Mouse (Mus musculus) heart, postnatal 0 days (tissue): ENCODE measurements around the gene Gzma. TPM values are rescaled to one million over a fixed set of nuclear protein-coding genes. Genes with fewer than 3 reads are reported as not detected.

ENCODE experiments used
- ATAC-seq: fragments of 200-750 bp; cut with Nextera tagmentation; 2 replicates; pipeline ENCODE4 v1.8.0; 2017; ENCODE audit warnings: low read depth, moderate number of reproducible peaks, moderate library complexity; ENCODE audit not compliant: insufficient read depth
- DNase-seq: peaks from one replicate; pipeline ENCODE4 v3.0.0-alpha.2; 2016; ENCODE audit warnings: low spot score
- H3K27ac ChIP-seq: fragments of 300-500 bp; sonication (generic); 2 replicates; pipeline ENCODE4 v1.5.1; 2014; ENCODE audit warnings: low read depth, mild to moderate bottlenecking
- H3K27me3 ChIP-seq: fragments of 300-500 bp; sonication (generic); 2 replicates; pipeline ENCODE4 v1.6.1; 2014; ENCODE audit warnings: low read length, mixed read lengths; ENCODE audit not compliant: control insufficient read depth, insufficient read depth
- H3K36me3 ChIP-seq: fragments of 300-500 bp; sonication (generic); replicated peaks from 2 replicates; pipeline ENCODE4 v1.6.1; 2014; ENCODE audit warnings: low read length, mixed read lengths; ENCODE audit not compliant: control insufficient read depth, insufficient read depth
- H3K4me1 ChIP-seq: fragments of 300-500 bp; sonication (generic); 2 replicates; pipeline ENCODE4 v1.6.1; 2014; ENCODE audit warnings: antibody characterized with exemption; ENCODE audit not compliant: control insufficient read depth, insufficient read depth
- H3K4me2 ChIP-seq: fragments of 300-500 bp; sonication (generic); 2 replicates; pipeline ENCODE4 v1.6.1; 2014; ENCODE audit warnings: low read depth, mild to moderate bottlenecking, low read length, moderate library complexity
- H3K4me3 ChIP-seq: fragments of 300-500 bp; sonication (generic); 2 replicates; pipeline ENCODE4 v1.5.1; 2014; ENCODE audit warnings: low read depth, low read length
- H3K9ac ChIP-seq: fragments of 300-500 bp; sonication (generic); replicated peaks from 2 replicates; pipeline ENCODE4 v1.6.1; 2014; ENCODE audit warnings: low read depth, low read length, mixed read lengths
- H3K9me3 ChIP-seq: fragments of 300-500 bp; sonication (generic); replicated peaks from 2 replicates; pipeline ENCODE4 v1.6.1; 2016; ENCODE audit warnings: low read length; ENCODE audit not compliant: control insufficient read depth
- CTCF ChIP-seq: IDR thresholded peaks from 2 replicates; pipeline ENCODE4 v1.5.1; 2016; ENCODE audit warnings: antibody characterized with exemption, control low read depth, low read depth
- EP300 ChIP-seq: IDR thresholded peaks from 2 replicates; pipeline ENCODE4 v1.6.1; 2016; ENCODE audit warnings: antibody characterized with exemption, low read depth
- WGBS: fragments of 180-500 bp; shearing (Covaris S2); extraction: QIAGEN DNeasy Blood & Tissue Kit; methylation state at CpG from one replicate; pipeline ENCODE4 v1.1.7; 2014; 5-methylcytosine and 5-hydroxymethylcytosine counted together
- polyA plus RNA-seq: library from polyadenylated mRNA; unstranded; fragments of >200 nt; fragmentation: Nextera tagmentation; extraction: Ambion mirVana; gene quantifications from 2 replicates; pipeline ENCODE4 v1.2.1, GENCODE M21; 2015
- total RNA-seq: library from RNA; depleted of rRNA; stranded (reverse); fragments of >200 nt; gene quantifications from 2 replicates; pipeline ENCODE4 v1.2.3, GENCODE M21; 2014; ENCODE audit warnings: low replicate concordance

Gene Gzma
- total and polyA plus RNA-seq, 2 experiments from 2014 or later = 0.31 TPM; not detected in 1

DNA sequence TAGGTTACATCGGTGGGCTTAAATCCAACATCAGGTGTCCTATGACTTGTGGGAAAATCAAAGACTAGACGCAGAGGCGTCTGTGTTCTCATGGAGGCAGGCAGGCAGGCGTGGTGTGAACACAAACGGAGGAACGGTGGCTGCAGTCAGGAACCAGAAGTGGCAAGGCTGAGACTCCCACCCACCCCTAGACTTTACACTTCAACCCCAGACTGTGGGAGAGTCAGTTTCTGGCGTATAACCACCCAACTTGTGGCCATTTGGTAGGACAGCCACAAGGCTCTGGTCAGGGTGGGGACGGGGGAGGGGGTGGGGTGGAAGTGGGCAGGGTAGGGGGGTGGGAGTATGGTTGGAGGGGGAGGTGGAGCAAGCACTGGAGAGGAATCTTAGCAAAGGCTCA is 10.3 kb downstream of the Gzma start:
- WGBS = 58% methylated on average over 8 of the region's 8 CpGs
- Histone ChIP-seq H3K4me3 (no peak overlapping the region), H3K9me3 (no peaks in the 10 kb centered on the region), H3K27me3 (no peaks in the 10 kb centered on the region), H3K4me1 (no peaks in the 10 kb centered on the region), H3K9ac (no peak overlapping the region), H3K4me2 (no peak overlapping the region), H3K27ac (no peak overlapping the region), H3K36me3 (no peaks in the 10 kb centered on the region)
- ATAC-seq = no peak
- TF ChIP-seq CTCF = no peak
- no peak for TF ChIP-seq EP300
- DNase-seq = no peak

GRCm38 (mm10) chr13:113087226-113088017 is 13.4 kb downstream of the Gzma start:
- H3K9me3 ChIP-seq = no peaks in the 10 kb centered on the region
- no peaks in the 10 kb centered on the region for H3K4me1 ChIP-seq
- no peak overlapping the region for H3K4me3 ChIP-seq
- no peaks in the 10 kb centered on the region for H3K27me3 ChIP-seq
- ATAC-seq (no peak), DNase-seq (no peak)
- WGBS = 69% methylated on average over 13 of the region's 13 CpGs
- no peak overlapping the region for H3K4me2 ChIP-seq
- H3K27ac ChIP-seq = no peak overlapping the region
- H3K9ac ChIP-seq = no peak overlapping the region
- no peaks in the 10 kb centered on the region for H3K36me3 ChIP-seq
- no peak for TF ChIP-seq CTCF
- TF ChIP-seq EP300 = no peak

- no peak for ATAC-seq
- no peak overlapping the region for H3K9ac ChIP-seq
- TF ChIP-seq CTCF = no peak
- no peak for DNase-seq
- H3K4me1 ChIP-seq = no peaks in the 10 kb centered on the region
- H3K4me3 ChIP-seq = no peak overlapping the region
- H3K36me3 ChIP-seq = no peaks in the 10 kb centered on the region
- no peaks in the 10 kb centered on the region for H3K27me3 ChIP-seq
- no peak overlapping the region for H3K27ac ChIP-seq
- WGBS = 5% methylated on average over 5 of the region's 5 CpGs
- H3K9me3 ChIP-seq = no peaks in the 10 kb centered on the region
- no peak overlapping the region; the same call in 1 of the 2 replicates for H3K4me2 ChIP-seq
Observed at GRCm38 (mm10) chr13:113084732-113085131, 16.0 kb downstream of the Gzma start.

DNA sequence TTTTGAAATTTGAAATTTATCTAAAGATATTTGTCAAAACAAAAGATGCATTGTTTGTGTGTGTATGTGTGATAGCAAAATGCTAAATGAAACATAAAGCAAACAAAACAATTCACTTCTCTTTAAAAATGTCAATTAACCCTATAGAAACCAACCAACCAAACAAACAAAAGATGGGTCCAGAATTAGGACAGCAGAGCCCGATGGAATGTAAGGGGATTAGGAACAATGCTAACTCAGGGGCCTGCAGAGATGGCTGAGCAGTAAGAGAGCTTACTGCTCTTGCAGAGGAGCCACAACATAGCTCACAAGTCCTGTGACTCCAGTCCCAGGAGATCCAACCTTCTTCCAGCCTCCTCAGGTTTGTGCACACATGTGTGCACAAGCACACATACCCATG is 18.7 kb downstream of the Gzma start:
- no peak overlapping the region for H3K4me2 ChIP-seq
- no peak for TF ChIP-seq EP300
- no peak for TF ChIP-seq CTCF
- no peaks in the 10 kb centered on the region for H3K27me3 ChIP-seq
- whole genome bisulfite sequencing = 56% methylated on average over 1 of the region's 1 CpGs
- no peak for ATAC-seq
- H3K27ac ChIP-seq = no peak overlapping the region
- H3K4me3 ChIP-seq = no peak overlapping the region
- H3K9ac ChIP-seq = no peak overlapping the region
- no peaks in the 10 kb centered on the region for H3K36me3 ChIP-seq
- H3K9me3 ChIP-seq = no peaks in the 10 kb centered on the region
- H3K4me1 ChIP-seq = no peaks in the 10 kb centered on the region
- no peak for DNase-seq

- 80% methylated on average over 9 of the region's 9 CpGs for WGBS
Observed at GRCm38 (mm10) chr13:113079021-113079420, 21.8 kb downstream of the Gzma start.

GRCm38 (mm10) chr13:113064542-113064941 is 36.2 kb downstream of the Gzma start:
- Histone ChIP-seq H3K9me3 (no peaks in the 10 kb centered on the region), H3K4me2 (no peak overlapping the region), H3K4me1 (no peaks in the 10 kb centered on the region), H3K9ac (no peak overlapping the region), H3K27me3 (no peaks in the 10 kb centered on the region), H3K4me3 (no peak overlapping the region), H3K36me3 (no peaks in the 10 kb centered on the region), H3K27ac (no peak overlapping the region)
- DNase-seq = no peak
- WGBS = 81% methylated on average over 9 of the region's 9 CpGs
- TF ChIP-seq EP300 = no peak
- TF ChIP-seq CTCF = no peak
- no peak for ATAC-seq

More at GRCm38 (mm10) chr13:113079021-113079420, 21.8 kb downstream of the Gzma start:
- H3K9me3 ChIP-seq = no peaks in the 10 kb centered on the region
- ATAC-seq (no peak), DNase-seq (no peak)
- H3K9ac ChIP-seq = no peak overlapping the region
- H3K36me3 ChIP-seq = no peaks in the 10 kb centered on the region
- no peak overlapping the region for H3K4me2 ChIP-seq
- no peaks in the 10 kb centered on the region for H3K4me1 ChIP-seq
- no peak overlapping the region for H3K27ac ChIP-seq
- no peak overlapping the region for H3K4me3 ChIP-seq
- TF ChIP-seq EP300 (no peak), CTCF (no peak)
- H3K27me3 ChIP-seq = no peaks in the 10 kb centered on the region
